Comparison of ENCODE assay signal across 22 mouse cellular contexts in the genomic region with DNA sequence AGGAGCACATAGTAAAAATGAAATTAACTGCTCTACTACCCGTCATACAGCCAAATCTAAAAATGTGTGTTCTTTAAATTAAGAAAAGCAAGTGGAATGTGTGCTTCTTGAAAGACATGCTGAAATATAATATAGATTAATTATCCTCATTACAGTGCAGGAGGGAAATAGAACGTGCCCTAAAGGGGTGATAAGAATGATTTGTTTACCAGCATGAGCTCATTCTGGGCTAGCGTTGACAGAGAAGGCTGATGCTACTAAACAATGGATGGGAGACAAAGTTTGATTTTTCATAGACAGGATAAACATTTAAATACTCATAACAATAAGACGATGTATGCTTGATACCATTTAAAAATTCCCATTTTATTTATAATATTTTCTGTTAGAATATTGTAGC.
DNase-seq lines count a peak whose midpoint lies in the region; ATAC-seq lines count a peak whose summit lies in the region.
"Had no signal": no experiment of that assay in that cellular context is flagged by ENCODE, and none has a peak within 500 bp of the region (broad histone marks: within the 10 kb centered on the region; RNA-seq: fewer than 3 reads in every experiment).

No protein-coding gene starts in this region.

- no peaks in the 10 kb centered on the region for H3K4me1 ChIP-seq in hindbrain, embryonic 13.5 days (replicated peaks)
- no peaks in the 10 kb centered on the region for H3K4me1 ChIP-seq in hindbrain, embryonic 14.5 days (replicated peaks; ENCODE audit: control insufficient read depth, insufficient read depth, low read length)
- H3K4me1 ChIP-seq in neural tube, embryonic 12.5 days = no peaks in the 10 kb centered on the region; the same call in 1 of the 2 replicates
- H3K4me1 ChIP-seq in neural tube, embryonic 13.5 days (replicated peaks) = no peaks in the 10 kb centered on the region; the same call in 1 of the 2 replicates
- H3K4me1 ChIP-seq in neural tube, embryonic 15.5 days = no peaks in the 10 kb centered on the region
- no peaks in the 10 kb centered on the region for H3K4me1 ChIP-seq in neural tube, embryonic 14.5 days (ENCODE audit: control insufficient read depth, insufficient read depth, low read length)

- DNase-seq in hindbrain, embryonic 14.5 days (ENCODE audit: low spot score) = no peak
- no peak for DNase-seq in neural tube, embryonic 10.5 days (ENCODE audit: extremely low spot score, low spot score)
- DNase-seq in cerebellum, postnatal 25 days = no peak
- DNase-seq: adrenal gland, adult 2 months; adrenal gland, adult 8-10 months; adrenal gland, postnatal 10 days; adrenal gland, postnatal 14 days; adrenal gland, postnatal 25 days; adrenal gland, postnatal 36 days; B cell, adult 2 months; cerebellum, adult 11 months; cerebellum, adult 11-12 months had no signal

- no peak overlapping the region for H3K27ac ChIP-seq in hindbrain, embryonic 13.5 days
- no peak overlapping the region for H3K27ac ChIP-seq in hindbrain, embryonic 14.5 days
- no peak overlapping the region for H3K27ac ChIP-seq in neural tube, embryonic 12.5 days
- no peak overlapping the region for H3K27ac ChIP-seq in neural tube, embryonic 13.5 days (replicated peaks)
- no peak overlapping the region for H3K27ac ChIP-seq in neural tube, embryonic 15.5 days (replicated peaks)
- no peak overlapping the region for H3K27ac ChIP-seq in neural tube, embryonic 14.5 days (ENCODE audit: low read depth, low read length)

- H3K9me3 ChIP-seq in hindbrain, embryonic 13.5 days = no peaks in the 10 kb centered on the region
- H3K9me3 ChIP-seq in hindbrain, embryonic 14.5 days (ENCODE audit: control insufficient read depth, low read length) = no peaks in the 10 kb centered on the region
- no peaks in the 10 kb centered on the region for H3K9me3 ChIP-seq in neural tube, embryonic 12.5 days
- H3K9me3 ChIP-seq in neural tube, embryonic 13.5 days = no peaks in the 10 kb centered on the region
- no peaks in the 10 kb centered on the region for H3K9me3 ChIP-seq in neural tube, embryonic 15.5 days (replicated peaks)
- no peaks in the 10 kb centered on the region for H3K9me3 ChIP-seq in neural tube, embryonic 14.5 days (ENCODE audit: control insufficient read depth, low read length)
- H3K9me3 ChIP-seq: G1E had no signal

- no peaks in the 10 kb centered on the region for H3K36me3 ChIP-seq in hindbrain, embryonic 13.5 days
- H3K36me3 ChIP-seq in hindbrain, embryonic 14.5 days (replicated peaks; ENCODE audit: control insufficient read depth, insufficient read depth) = no peaks in the 10 kb centered on the region
- no peaks in the 10 kb centered on the region for H3K36me3 ChIP-seq in neural tube, embryonic 12.5 days
- no peaks in the 10 kb centered on the region for H3K36me3 ChIP-seq in neural tube, embryonic 13.5 days
- H3K36me3 ChIP-seq in neural tube, embryonic 15.5 days = no peaks in the 10 kb centered on the region
- H3K36me3 ChIP-seq in neural tube, embryonic 14.5 days (ENCODE audit: control insufficient read depth, insufficient read depth, low read length) = no peaks in the 10 kb centered on the region
- H3K36me3 ChIP-seq: G1E had no signal

- H3K4me2 ChIP-seq in hindbrain, embryonic 13.5 days = no peak overlapping the region
- H3K4me2 ChIP-seq in hindbrain, embryonic 14.5 days (replicated peaks) = no peak overlapping the region
- H3K4me2 ChIP-seq in neural tube, embryonic 12.5 days (replicated peaks) = no peak overlapping the region
- no peak overlapping the region for H3K4me2 ChIP-seq in neural tube, embryonic 13.5 days
- no peak overlapping the region for H3K4me2 ChIP-seq in neural tube, embryonic 15.5 days
- H3K4me2 ChIP-seq in neural tube, embryonic 14.5 days (ENCODE audit: low read depth, low read length) = no peak overlapping the region

- H3K4me3 ChIP-seq in hindbrain, embryonic 13.5 days = no peak overlapping the region
- H3K4me3 ChIP-seq in hindbrain, embryonic 14.5 days (replicated peaks; ENCODE audit: low read length) = no peak overlapping the region
- H3K4me3 ChIP-seq in neural tube, embryonic 12.5 days = no peak overlapping the region
- H3K4me3 ChIP-seq in neural tube, embryonic 13.5 days = no peak overlapping the region
- no peak overlapping the region for H3K4me3 ChIP-seq in neural tube, embryonic 15.5 days (replicated peaks)
- no peak overlapping the region for H3K4me3 ChIP-seq in neural tube, embryonic 14.5 days (ENCODE audit: low read depth, low read length)

- no peak overlapping the region for H3K9ac ChIP-seq in hindbrain, embryonic 13.5 days
- H3K9ac ChIP-seq in hindbrain, embryonic 14.5 days = no peak overlapping the region
- H3K9ac ChIP-seq in neural tube, embryonic 12.5 days = no peak overlapping the region
- no peak overlapping the region for H3K9ac ChIP-seq in neural tube, embryonic 13.5 days
- H3K9ac ChIP-seq in neural tube, embryonic 15.5 days (replicated peaks) = no peak overlapping the region
- H3K9ac ChIP-seq in neural tube, embryonic 14.5 days (replicated peaks; ENCODE audit: low read depth, low read length) = no peak overlapping the region

- 63% methylated on average over 4 of the region's 4 CpGs for WGBS in hindbrain, embryonic 13.5 days
- WGBS in hindbrain, embryonic 14.5 days = 57% methylated on average over 4 of the region's 4 CpGs
- WGBS in neural tube, embryonic 12.5 days = 58% methylated on average over 4 of the region's 4 CpGs
- WGBS in neural tube, embryonic 13.5 days = 41% methylated on average over 4 of the region's 4 CpGs
- WGBS in neural tube, embryonic 15.5 days = 40% methylated on average over 4 of the region's 4 CpGs
- 46% methylated on average over 4 of the region's 4 CpGs for WGBS in neural tube, embryonic 14.5 days

- H3K27me3 ChIP-seq in hindbrain, embryonic 13.5 days = no peaks in the 10 kb centered on the region
- H3K27me3 ChIP-seq in hindbrain, embryonic 14.5 days (ENCODE audit: control insufficient read depth, insufficient read depth, low read length) = no peaks in the 10 kb centered on the region
- H3K27me3 ChIP-seq in neural tube, embryonic 12.5 days (replicated peaks) = no peaks in the 10 kb centered on the region
- no peaks in the 10 kb centered on the region for H3K27me3 ChIP-seq in neural tube, embryonic 13.5 days
- no peaks in the 10 kb centered on the region for H3K27me3 ChIP-seq in neural tube, embryonic 15.5 days (replicated peaks)
- H3K27me3 ChIP-seq in neural tube, embryonic 14.5 days (ENCODE audit: control insufficient read depth, insufficient read depth, low read length) = no peaks in the 10 kb centered on the region
- H3K27me3 ChIP-seq: CH12.LX, Patski had no signal

- ATAC-seq in hindbrain, embryonic 13.5 days (ENCODE audit: low FRiP score) = 0 out of 2 replicates have a peak, but pooled peaks have one; percentile 57
- no peak for ATAC-seq in hindbrain, embryonic 14.5 days (ENCODE audit: low FRiP score)
- ATAC-seq in neural tube, embryonic 12.5 days (ENCODE audit: low FRiP score, low read depth) = peak; percentile 33; the same call in 1 of the 2 replicates
- ATAC-seq in neural tube, embryonic 13.5 days (ENCODE audit: low read depth) = peak; percentile 71
- no peak for ATAC-seq in neural tube, embryonic 15.5 days (ENCODE audit: low FRiP score)
- ATAC-seq in neural tube, embryonic 14.5 days (ENCODE audit: low read depth) = peak; percentile 63; the same call in 1 of the 2 replicates
- ATAC-seq: activated CD4-positive, CD25-positive, alpha-beta regulatory T cell, adult 4 months; CD4-positive, CD25-positive, alpha-beta regulatory T cell, adult 4 months; Patski had no signal

Comparison
In these comparisons a context has a peak if more than half of its experiments do, and no peak if none do; other contexts are left out.
1. ATAC-seq: peak in hindbrain, embryonic 13.5 days (single experiment), neural tube, embryonic 12.5 days (single experiment), neural tube, embryonic 13.5 days (single experiment) and neural tube, embryonic 14.5 days (single experiment); none in hindbrain, embryonic 14.5 days (single experiment) and neural tube, embryonic 15.5 days (single experiment).